Mouse (Mus musculus): ENCODE data around the gene Syvn1. TPM values are rescaled to one million over a fixed set of nuclear protein-coding genes. Genes with fewer than 3 reads are reported as not detected.

Gene Syvn1
- total and polyA plus RNA-seq, 3 experiments = 21.3 to 24.2 (median 23.1) TPM

- Histone ChIP-seq H3K27me3 (ENCODE audit: control insufficient read depth, insufficient read depth, low read length) (no peaks in the 10 kb centered on the region), H3K4me3 (peak within 1 kb of the TSS; percentile 62), H3K9ac (ENCODE audit: low read depth, low read length) (peak within 1 kb of the TSS; percentile 48), H3K4me1 (ENCODE audit: control insufficient read depth, insufficient read depth, low read length) (peaks cover 4% of the 10 kb centered on the region), H3K27ac (peak within 1 kb of the TSS; percentile 70), H3K36me3 (ENCODE audit: control insufficient read depth, insufficient read depth, low read length) (no peaks in the 10 kb centered on the region), H3K79me2 (replicated peaks; ENCODE audit: control insufficient read depth, insufficient read depth, low read length) (0 out of 2 replicates have a peak, but pooled peaks cover 2% of the 10 kb centered on the region)
- TF ChIP-seq EP300 (IDR thresholded peaks at IDR 0.05; ENCODE audit: insufficient read depth, low read depth, low read length) (peak; percentile 94), CTCF (IDR thresholded peaks at IDR 0.05) (peak; percentile 15), POLR2A (IDR thresholded peaks at IDR 0.05; ENCODE audit: insufficient read depth, low read depth, low read length) (peak; percentile 74; the same call in 1 of the 2 replicates)
- under 1% methylated on average over 58 of the region's 58 CpGs for WGBS
- intact Hi-C loops (cut with DNase I) = loop anchor here (1.0 to 10.0 kb wide), 3 partner anchors 26 to 250 kb away; partner anchors contain the start of genes Men1 and Sac3d1
- DNase-seq = peak; percentile 97
Measured at GRCm38 (mm10) chr19:6084478-6085248, 38.3 kb downstream of the Syvn1 start, which contains the start of the genes Zfpl1 and Cdca5. Zfpl1 (minus strand) TSS chr19:6084956. Cdca5 (plus strand) TSS chr19:6084983.

- peak in 1 of 2 experiments; percentile 49 for DNase-seq
- Histone ChIP-seq H3K4me3 (peak overlapping the region; percentile 62), H3K4me1 (ENCODE audit: control insufficient read depth, insufficient read depth, low read length) (peaks cover 4% of the 10 kb centered on the region), H3K27me3 (ENCODE audit: control insufficient read depth, insufficient read depth, low read length) (no peaks in the 10 kb centered on the region), H3K79me2 (replicated peaks; ENCODE audit: control insufficient read depth, insufficient read depth, low read length) (0 out of 2 replicates have a peak, but pooled peaks cover 2% of the 10 kb centered on the region), H3K9ac (ENCODE audit: low read depth, low read length) (no peak overlapping the region), H3K36me3 (ENCODE audit: control insufficient read depth, insufficient read depth, low read length) (no peaks in the 10 kb centered on the region), H3K27ac (no peak overlapping the region)
- intact Hi-C loops (cut with DNase I) = loop anchor here (2.0 to 10.0 kb wide), 2 partner anchors 33 to 249 kb away; partner anchors contain the start of genes Men1 and Sac3d1
- under 1% methylated on average over 17 of the region's 17 CpGs for WGBS
- TF ChIP-seq EP300 (IDR thresholded peaks at IDR 0.05; ENCODE audit: insufficient read depth, low read depth, low read length) = no peak
- TF ChIP-seq POLR2A (IDR thresholded peaks at IDR 0.05; ENCODE audit: insufficient read depth, low read depth, low read length) = no peak
- TF ChIP-seq CTCF (IDR thresholded peaks at IDR 0.05) = no peak
Measured at GRCm38 (mm10) chr19:6085417-6085879, 39.1 kb downstream of the Syvn1 start.

GRCm38 (mm10) chr19:6088841-6089240 is 42.5 kb downstream of the Syvn1 start:
- Histone ChIP-seq H3K4me1 (ENCODE audit: control insufficient read depth, insufficient read depth, low read length) (peaks cover 3% of the 10 kb centered on the region), H3K27ac (no peak overlapping the region), H3K27me3 (ENCODE audit: control insufficient read depth, insufficient read depth, low read length) (no peaks in the 10 kb centered on the region), H3K9ac (ENCODE audit: low read depth, low read length) (no peak overlapping the region), H3K79me2 (replicated peaks; ENCODE audit: control insufficient read depth, insufficient read depth, low read length) (0 out of 2 replicates have a peak, but pooled peaks cover 2% of the 10 kb centered on the region), H3K4me3 (no peak overlapping the region), H3K36me3 (ENCODE audit: control insufficient read depth, insufficient read depth, low read length) (no peaks in the 10 kb centered on the region)
- intact Hi-C loops (cut with DNase I) = loop anchor here (10.0 kb wide), 1 partner anchor 246 kb away; the partner anchor contains the start of gene Men1
- DNase-seq = no peak
- 95% methylated on average over 13 of the region's 13 CpGs for WGBS
- no peak for TF ChIP-seq EP300 (IDR thresholded peaks at IDR 0.05; ENCODE audit: insufficient read depth, low read depth, low read length)

- H3K4me1 ChIP-seq (ENCODE audit: control insufficient read depth, insufficient read depth, low read length) = no peaks in the 10 kb centered on the region
- no peaks in the 10 kb centered on the region for H3K36me3 ChIP-seq (ENCODE audit: control insufficient read depth, insufficient read depth, low read length)
- H3K9ac ChIP-seq (ENCODE audit: low read depth, low read length) = no peak within 1 kb of the TSS
- no peak for DNase-seq
- no peak for TF ChIP-seq POLR2A (IDR thresholded peaks at IDR 0.05; ENCODE audit: insufficient read depth, low read depth, low read length)
- no peak for TF ChIP-seq EP300 (IDR thresholded peaks at IDR 0.05; ENCODE audit: insufficient read depth, low read depth, low read length)
- no peak within 1 kb of the TSS for H3K27ac ChIP-seq
- H3K27me3 ChIP-seq (ENCODE audit: control insufficient read depth, insufficient read depth, low read length) = no peaks in the 10 kb centered on the region
- H3K4me3 ChIP-seq = no peak within 1 kb of the TSS
- intact Hi-C loops (cut with DNase I) = no loop called here
- WGBS = 85% methylated on average over 7 of the region's 7 CpGs
- H3K79me2 ChIP-seq (replicated peaks; ENCODE audit: control insufficient read depth, insufficient read depth, low read length) = no peaks in the 10 kb centered on the region
Measured at GRCm38 (mm10) chr19:6094119-6094518, 47.7 kb downstream of the Syvn1 start, which contains the start of gene AC131692.1. AC131692.1 (plus strand) TSS chr19:6094419.

GRCm38 (mm10) chr19:6097847-6098246 is 51.5 kb downstream of the Syvn1 start:
- intact Hi-C loops (cut with DNase I) = no loop called here
- Histone ChIP-seq H3K27ac (no peak overlapping the region), H3K79me2 (replicated peaks; ENCODE audit: control insufficient read depth, insufficient read depth, low read length) (no peaks in the 10 kb centered on the region), H3K4me3 (no peak overlapping the region), H3K9ac (ENCODE audit: low read depth, low read length) (no peak overlapping the region), H3K36me3 (ENCODE audit: control insufficient read depth, insufficient read depth, low read length) (no peaks in the 10 kb centered on the region), H3K27me3 (ENCODE audit: control insufficient read depth, insufficient read depth, low read length) (no peaks in the 10 kb centered on the region), H3K4me1 (ENCODE audit: control insufficient read depth, insufficient read depth, low read length) (no peaks in the 10 kb centered on the region)
- WGBS = 61% methylated on average over 3 of the region's 3 CpGs
- no peak for DNase-seq
- no peak for TF ChIP-seq POLR2A (IDR thresholded peaks at IDR 0.05; ENCODE audit: insufficient read depth, low read depth, low read length)
- no peak for TF ChIP-seq EP300 (IDR thresholded peaks at IDR 0.05; ENCODE audit: insufficient read depth, low read depth, low read length)
- no peak for TF ChIP-seq CTCF (IDR thresholded peaks at IDR 0.05)

- Histone ChIP-seq H3K79me2 (replicated peaks; ENCODE audit: control insufficient read depth, insufficient read depth, low read length) (no peaks in the 10 kb centered on the region), H3K36me3 (ENCODE audit: control insufficient read depth, insufficient read depth, low read length) (no peaks in the 10 kb centered on the region), H3K4me3 (no peak overlapping the region), H3K27ac (no peak overlapping the region), H3K4me1 (ENCODE audit: control insufficient read depth, insufficient read depth, low read length) (no peaks in the 10 kb centered on the region), H3K9ac (ENCODE audit: low read depth, low read length) (no peak overlapping the region), H3K27me3 (ENCODE audit: control insufficient read depth, insufficient read depth, low read length) (no peaks in the 10 kb centered on the region)
- TF ChIP-seq CTCF (IDR thresholded peaks at IDR 0.05) = no peak
- no peak for TF ChIP-seq POLR2A (IDR thresholded peaks at IDR 0.05; ENCODE audit: insufficient read depth, low read depth, low read length)
- no peak for TF ChIP-seq EP300 (IDR thresholded peaks at IDR 0.05; ENCODE audit: insufficient read depth, low read depth, low read length)
- 83% methylated on average over 6 of the region's 6 CpGs for WGBS
- intact Hi-C loops (cut with DNase I) = no loop called here
- no peak for DNase-seq
Measured at GRCm38 (mm10) chr19:6101186-6101585, 54.8 kb downstream of the Syvn1 start.

Measured in heart, adult 2 months (tissue).